Mouse (Mus musculus) liver, embryonic 14.5 days (tissue): ENCODE measurements around the gene Olfr1436. TPM values are rescaled to one million over a fixed set of nuclear protein-coding genes. Genes with fewer than 3 reads are reported as not detected.

Source experiments
- ATAC-seq: fragments of 200-750 bp; cut with Nextera tagmentation; 2 replicates; pipeline ENCODE4 v1.8.0; 2017; ENCODE audit warnings: moderate number of reproducible peaks, mild to moderate bottlenecking, moderate library complexity; ENCODE audit not compliant: insufficient read depth
- DNase-seq, 3 experiments: peaks; one replicate each; pipeline ENCODE4 v3.0.0-alpha.2; 2012 to 2013; ENCODE audit warnings: low read depth in 3 of 3, low spot score in 3 of 3
- H3K27ac ChIP-seq: fragments of 300-500 bp; sonication (generic); 2 replicates; pipeline ENCODE4 v1.5.1; 2014; ENCODE audit warnings: moderate library complexity, mild to moderate bottlenecking, control low read depth, inconsistent platforms
- H3K27me3 ChIP-seq: fragments of 300-500 bp; sonication (generic); 2 replicates; pipeline ENCODE4 v1.6.1; 2014; ENCODE audit warnings: mild to moderate bottlenecking, low read length, moderate library complexity; ENCODE audit not compliant: control insufficient read depth, insufficient read depth
- H3K36me3 ChIP-seq: fragments of 300-500 bp; sonication (generic); replicated peaks from 2 replicates; pipeline ENCODE4 v1.6.1; 2014; ENCODE audit warnings: low read depth; ENCODE audit not compliant: control insufficient read depth, insufficient read depth
- H3K4me1 ChIP-seq, 2 experiments: fragments of 200-500 bp in 1 of 2; fragments of 300-500 bp in 1 of 2; sonication (generic) in 1 of 2; replicated peaks; 2 replicates each; pipeline ENCODE4 v1.6.1; 2012 to 2014; ENCODE audit warnings: antibody characterized with exemption in 1 of 2, inconsistent platforms in 1 of 2, low read length in 1 of 2; ENCODE audit not compliant: control insufficient read depth in 2 of 2, insufficient read depth in 2 of 2
- H3K4me2 ChIP-seq: fragments of 300-500 bp; sonication (generic); 2 replicates; pipeline ENCODE4 v1.6.1; 2014; ENCODE audit warnings: low read depth, mild to moderate bottlenecking, control low read depth, moderate library complexity
- H3K4me3 ChIP-seq, 2 experiments: fragments of 200-500 bp in 1 of 2; fragments of 300-500 bp in 1 of 2; sonication (generic) in 1 of 2; 2 replicates each; pipeline ENCODE4 v1.5.1; 2012 to 2014; ENCODE audit warnings: low read depth in 2 of 2, low read length in 2 of 2, mild to moderate bottlenecking in 2 of 2, control low read depth in 1 of 2, inconsistent platforms in 1 of 2, moderate library complexity in 1 of 2; ENCODE audit not compliant: insufficient read depth in 1 of 2
- H3K9ac ChIP-seq: fragments of 300-500 bp; sonication (generic); replicated peaks from 2 replicates; pipeline ENCODE4 v1.6.1; 2014; ENCODE audit warnings: mild to moderate bottlenecking, control low read depth, moderate library complexity
- H3K9me3 ChIP-seq: fragments of 300-500 bp; sonication (generic); 2 replicates; pipeline ENCODE4 v1.6.1; 2016; ENCODE audit warnings: low read length, mixed read lengths; ENCODE audit not compliant: control insufficient read depth
- CTCF ChIP-seq: IDR thresholded peaks from 2 replicates; pipeline ENCODE4 v1.5.1; 2016; ENCODE audit warnings: antibody characterized with exemption, low read depth, control low read depth
- EP300 ChIP-seq: IDR thresholded peaks from 2 replicates; pipeline ENCODE4 v1.6.1; 2016; ENCODE audit warnings: antibody characterized with exemption, low read depth
- WGBS: fragments of 180-500 bp; shearing (Covaris S2); extraction: QIAGEN DNeasy Blood & Tissue Kit; methylation state at CpG from one replicate; pipeline ENCODE4 v1.1.7; 2014; ENCODE audit not compliant: insufficient replicate concordance; 5-methylcytosine and 5-hydroxymethylcytosine counted together
- polyA plus RNA-seq, 2 experiments: library from polyadenylated mRNA; depleted of rRNA in 1 of 2; stranded (reverse) in 1 of 2; unstranded in 1 of 2; fragments of >200 nt; fragmentation: Nextera tagmentation in 1 of 2; extraction: Ambion mirVana in 1 of 2; gene quantifications; 2 replicates each; pipeline versions ENCODE4 v1.2.1 to v1.2.3; 2012 to 2014

Olfr1436 gene
- polyA plus RNA-seq, 2 experiments: not detected

DNA sequence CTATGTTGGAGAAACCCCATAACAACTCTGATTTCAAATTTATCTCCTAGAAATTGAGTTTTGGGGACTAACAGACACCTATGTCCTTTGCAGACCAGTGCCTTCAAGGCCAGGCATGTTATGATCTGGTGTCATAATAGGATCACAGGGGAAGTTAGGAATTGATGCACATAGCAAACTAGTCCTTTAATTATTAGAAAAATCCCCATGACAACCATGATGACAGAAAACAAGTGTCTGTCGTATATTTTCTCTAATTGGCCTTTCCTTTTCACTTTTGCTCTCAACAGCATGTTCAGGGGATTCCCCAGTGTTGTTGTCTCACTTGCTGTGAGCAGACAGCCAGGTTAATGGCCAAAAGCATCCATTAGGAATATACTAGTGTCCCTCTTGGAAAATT, 38.2 kb downstream of the Olfr1436 start, which contains the start of gene Olfr235:
Gene Olfr235, plus strand, starts transcription at position 301 of the 400 bp plus-strand sequence.
- Histone ChIP-seq H3K9me3 (no peaks in the 10 kb centered on the region), H3K27me3 (no peaks in the 10 kb centered on the region), H3K4me2 (no peak within 1 kb of the TSS), H3K4me3 (no peak within 1 kb of the TSS), H3K4me1 (no peaks in the 10 kb centered on the region), H3K36me3 (no peaks in the 10 kb centered on the region), H3K27ac (no peak within 1 kb of the TSS), H3K9ac (no peak within 1 kb of the TSS)
- TF ChIP-seq CTCF (no peak), EP300 (no peak)
- DNase-seq (no peak), ATAC-seq (no peak)
- WGBS: 33% methylated on average over 1 of the region's 1 CpGs

Other genes with a start within 250 kb of the Olfr1436 start
- gene Olfr1424, start 236.4 kb downstream of the Olfr1436 start, polyA plus RNA-seq (2012; rRNA removed): not detected in 2 replicates
- gene Olfr1424, start 236.4 kb downstream of the Olfr1436 start, polyA plus RNA-seq (2014; fragmentation: Nextera tagmentation; extraction: Ambion mirVana): not detected in 2 replicates
- not detected in 2 replicates for gene Olfr1425, start 221.4 kb downstream of the Olfr1436 start, polyA plus RNA-seq (2012; rRNA removed)
- gene Olfr1425, start 221.4 kb downstream of the Olfr1436 start, polyA plus RNA-seq (2014; fragmentation: Nextera tagmentation; extraction: Ambion mirVana): not detected in 2 replicates
- gene Olfr1426, start 207.1 kb downstream of the Olfr1436 start, polyA plus RNA-seq (2012; rRNA removed): not detected in 2 replicates
- gene Olfr1426, start 207.1 kb downstream of the Olfr1436 start, polyA plus RNA-seq (2014; fragmentation: Nextera tagmentation; extraction: Ambion mirVana): not detected in 2 replicates
- gene Olfr1427, start 195.8 kb downstream of the Olfr1436 start, polyA plus RNA-seq (2012; rRNA removed): not detected in 2 replicates
- not detected in 2 replicates for gene Olfr1427, start 195.8 kb downstream of the Olfr1436 start, polyA plus RNA-seq (2014; fragmentation: Nextera tagmentation; extraction: Ambion mirVana)
- gene Olfr1428, start 183.2 kb downstream of the Olfr1436 start, polyA plus RNA-seq (2012; rRNA removed): not detected in 2 replicates
- not detected in 2 replicates for gene Olfr1428, start 183.2 kb downstream of the Olfr1436 start, polyA plus RNA-seq (2014; fragmentation: Nextera tagmentation; extraction: Ambion mirVana)
- not detected in 2 replicates for gene Olfr76, start 175.9 kb downstream of the Olfr1436 start, polyA plus RNA-seq (2012; rRNA removed)
- gene Olfr76, start 175.9 kb downstream of the Olfr1436 start, polyA plus RNA-seq (2014; fragmentation: Nextera tagmentation; extraction: Ambion mirVana): not detected in 2 replicates
- not detected in 2 replicates for gene Olfr1555-ps1, start 129.0 kb downstream of the Olfr1436 start, polyA plus RNA-seq (2012; rRNA removed)
- not detected in 2 replicates for gene Olfr1555-ps1, start 129.0 kb downstream of the Olfr1436 start, polyA plus RNA-seq (2014; fragmentation: Nextera tagmentation; extraction: Ambion mirVana)
- gene Olfr1431, start 98.5 kb downstream of the Olfr1436 start, polyA plus RNA-seq (2012; rRNA removed): not detected in 2 replicates
- gene Olfr1431, start 98.5 kb downstream of the Olfr1436 start, polyA plus RNA-seq (2014; fragmentation: Nextera tagmentation; extraction: Ambion mirVana): not detected in 2 replicates
- gene Olfr1432, start 66.5 kb downstream of the Olfr1436 start, polyA plus RNA-seq (2012; rRNA removed): not detected in 2 replicates
- not detected in 2 replicates for gene Olfr1432, start 66.5 kb downstream of the Olfr1436 start, polyA plus RNA-seq (2014; fragmentation: Nextera tagmentation; extraction: Ambion mirVana)
- not detected in 2 replicates for gene Olfr262, start 57.5 kb downstream of the Olfr1436 start, polyA plus RNA-seq (2012; rRNA removed)
- not detected in 2 replicates for gene Olfr262, start 57.5 kb downstream of the Olfr1436 start, polyA plus RNA-seq (2014; fragmentation: Nextera tagmentation; extraction: Ambion mirVana)
- not detected in 2 replicates for gene Olfr235, start 38.1 kb downstream of the Olfr1436 start, polyA plus RNA-seq (2012; rRNA removed)
- not detected in 2 replicates for gene Olfr235, start 38.1 kb downstream of the Olfr1436 start, polyA plus RNA-seq (2014; fragmentation: Nextera tagmentation; extraction: Ambion mirVana)
- gene Olfr1434, start 19.3 kb downstream of the Olfr1436 start, polyA plus RNA-seq (2012; rRNA removed): not detected in 2 replicates
- not detected in 2 replicates for gene Olfr1434, start 19.3 kb downstream of the Olfr1436 start, polyA plus RNA-seq (2014; fragmentation: Nextera tagmentation; extraction: Ambion mirVana)
- gene Olfr1437, start 26.0 kb upstream of the Olfr1436 start, polyA plus RNA-seq (2012; rRNA removed): not detected in 2 replicates
- gene Olfr1437, start 26.0 kb upstream of the Olfr1436 start, polyA plus RNA-seq (2014; fragmentation: Nextera tagmentation; extraction: Ambion mirVana): not detected in 2 replicates
- not detected in 2 replicates for gene Olfr1438-ps1, start 36.8 kb upstream of the Olfr1436 start, polyA plus RNA-seq (2012; rRNA removed)
- not detected in 2 replicates for gene Olfr1438-ps1, start 36.8 kb upstream of the Olfr1436 start, polyA plus RNA-seq (2014; fragmentation: Nextera tagmentation; extraction: Ambion mirVana)
- not detected in 2 replicates for gene Olfr1440, start 88.1 kb upstream of the Olfr1436 start, polyA plus RNA-seq (2012; rRNA removed)
- not detected in 2 replicates for gene Olfr1440, start 88.1 kb upstream of the Olfr1436 start, polyA plus RNA-seq (2014; fragmentation: Nextera tagmentation; extraction: Ambion mirVana)
- gene Olfr1441, start 118.3 kb upstream of the Olfr1436 start, polyA plus RNA-seq (2012; rRNA removed): not detected in 2 replicates
- not detected in 2 replicates for gene Olfr1441, start 118.3 kb upstream of the Olfr1436 start, polyA plus RNA-seq (2014; fragmentation: Nextera tagmentation; extraction: Ambion mirVana)
- gene Pfpl, start 128.8 kb upstream of the Olfr1436 start, polyA plus RNA-seq (2012; rRNA removed): not detected in 2 replicates
- gene Pfpl, start 128.8 kb upstream of the Olfr1436 start, polyA plus RNA-seq (2014; fragmentation: Nextera tagmentation; extraction: Ambion mirVana): not detected in 2 replicates
- 4.0 and 5.9 TPM in 2 replicates for gene Mpeg1, start 161.6 kb upstream of the Olfr1436 start, polyA plus RNA-seq (2012; rRNA removed)
- 1.8 and 2.0 TPM in 2 replicates for gene Mpeg1, start 161.6 kb upstream of the Olfr1436 start, polyA plus RNA-seq (2014; fragmentation: Nextera tagmentation; extraction: Ambion mirVana)
- 1.5 TPM in 2 replicates for gene Dtx4, start 202.3 kb upstream of the Olfr1436 start, polyA plus RNA-seq (2012; rRNA removed)
- gene Dtx4, start 202.3 kb upstream of the Olfr1436 start, polyA plus RNA-seq (2014; fragmentation: Nextera tagmentation; extraction: Ambion mirVana): 1.6 and 1.9 TPM in 2 replicates
- 9.2 and 17.9 TPM in 2 replicates for gene Fam111a, start 246.6 kb upstream of the Olfr1436 start, polyA plus RNA-seq (2012; rRNA removed)
- gene Fam111a, start 246.6 kb upstream of the Olfr1436 start, polyA plus RNA-seq (2014; fragmentation: Nextera tagmentation; extraction: Ambion mirVana): 30.3 and 31.5 TPM in 2 replicates